Mouse (Mus musculus) lung, postnatal 0 days (tissue): ENCODE measurements at regions not wholly inside any gene's neighbourhood (a gene's known extent, or its start where the extent isn't known, plus 50 kb on each side); places are given as distances from the start of the nearest gene placed in this dataset.

Source experiments
- CTCF ChIP-seq: IDR thresholded peaks from 2 replicates; pipeline ENCODE4 v1.5.1; 2016; ENCODE audit warnings: antibody characterized with exemption, mild to moderate bottlenecking
- EP300 ChIP-seq: IDR thresholded peaks from 2 replicates; pipeline ENCODE4 v1.6.1; 2016; ENCODE audit warnings: antibody characterized with exemption, mild to moderate bottlenecking, control low read depth

- TF ChIP-seq CTCF (no peak), EP300 (no peak)
These were observed 221.1 kb downstream of the Uaca start for GRCm38 (mm10) chr9:61015374-61015890.
